Mouse (Mus musculus) CD8-positive naive resting alpha-beta T cell, adult 57 days (primary cell): Measurements from ENCODE around the gene Slco4a1. TPM values are rescaled to one million over a fixed set of nuclear protein-coding genes. Genes with fewer than 3 reads are reported as not detected.

Experiments
- total RNA-seq: library from RNA; stranded (reverse); gene quantifications from one replicate; pipeline ENCODE4 v1.2.4, GENCODE M21; 2023

The Slco4a1 gene
- total RNA-seq: 3.3 TPM

GRCm38 (mm10) chr2:180455723-180456698 is at the start of gene Slco4a1:
Gene Slco4a1, plus strand, starts transcription at chr2:180456245.

GRCm38 (mm10) chr2:180499741-180500140 is 43.7 kb downstream of the Slco4a1 start, which contains the start of gene Ntsr1:
Gene Ntsr1, plus strand, starts transcription at chr2:180499976.

Other genes starting within 250 kb of the Slco4a1 start
- 0.03 TPM for gene Lama5, start 230.4 kb upstream of the Slco4a1 start, total RNA-seq
- 2,859 TPM for gene Rps21, start 198.9 kb upstream of the Slco4a1 start, total RNA-seq
- 39.2 TPM for gene Cables2, start 182.7 kb upstream of the Slco4a1 start, total RNA-seq
- gene Rbbp8nl, start 166.4 kb upstream of the Slco4a1 start, total RNA-seq: not detected
- gene Gata5, start 121.5 kb upstream of the Slco4a1 start, total RNA-seq: not detected
- gene Ntsr1, start 43.7 kb downstream of the Slco4a1 start, total RNA-seq: not detected
- 44.8 TPM for gene Mrgbp, start 125.1 kb downstream of the Slco4a1 start, total RNA-seq
- gene Ogfr, start 133.0 kb downstream of the Slco4a1 start, total RNA-seq: 80.1 TPM
- gene Col9a3, start 141.5 kb downstream of the Slco4a1 start, total RNA-seq: 4.0 TPM
- gene Tcfl5, start 186.5 kb downstream of the Slco4a1 start, total RNA-seq: not detected